Mouse (Mus musculus) T-helper 2 cell (primary cell): Measurements from ENCODE around the gene Atf1.
"Not testable (repeated sequence)": the region's sequence is repeated elsewhere in the genome, so short reads cannot be mapped to it uniquely, and the experiment has no call there.

Experiments
- in situ Hi-C: fragments of 300-600 bp; cut with MboI, MseI; formaldehyde crosslinking; loops from one replicate; pipeline ENCODE4 v1.15.1; 2025; ENCODE audit warnings: high pct_unique_total_duplicates

Gene Atf1

DNA sequence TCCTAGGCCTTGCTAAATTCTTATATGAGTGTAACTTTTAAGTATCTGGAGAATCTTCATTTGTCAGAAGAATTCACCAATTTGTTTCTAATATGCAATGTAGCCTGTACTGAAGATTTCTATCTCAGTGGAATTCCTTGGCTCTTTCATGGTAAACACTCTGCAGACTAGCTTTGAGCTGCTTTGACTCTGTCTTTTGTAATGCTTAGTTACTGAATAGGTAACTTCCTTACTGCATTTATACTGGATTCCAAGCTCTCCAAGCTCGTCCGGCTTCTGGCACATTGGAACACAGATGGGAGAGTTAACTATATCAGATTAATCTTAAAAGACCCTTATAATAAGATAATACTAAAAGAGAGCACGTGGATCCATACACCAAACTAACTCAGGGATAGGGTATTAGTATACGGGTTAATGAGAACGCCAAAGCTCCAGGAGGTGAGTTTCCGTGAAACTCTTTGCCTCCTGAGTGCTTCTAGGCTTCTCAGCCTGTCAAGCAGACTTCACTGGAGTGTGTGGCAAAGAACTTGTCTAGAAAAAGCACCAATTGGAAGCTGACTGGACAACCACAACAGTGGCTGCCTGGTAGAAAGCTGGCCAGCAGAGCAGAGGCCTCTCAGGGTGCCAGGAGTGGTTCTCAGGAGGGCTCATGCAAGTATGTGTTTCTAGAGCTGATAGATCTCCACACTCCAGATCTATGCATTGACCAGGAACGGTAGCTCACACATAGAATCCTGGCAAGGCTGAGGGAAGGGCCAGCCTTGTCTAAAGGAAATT lies 31.2 kb downstream of the Atf1 start:
- in situ Hi-C loops = no loop called here

DNA sequence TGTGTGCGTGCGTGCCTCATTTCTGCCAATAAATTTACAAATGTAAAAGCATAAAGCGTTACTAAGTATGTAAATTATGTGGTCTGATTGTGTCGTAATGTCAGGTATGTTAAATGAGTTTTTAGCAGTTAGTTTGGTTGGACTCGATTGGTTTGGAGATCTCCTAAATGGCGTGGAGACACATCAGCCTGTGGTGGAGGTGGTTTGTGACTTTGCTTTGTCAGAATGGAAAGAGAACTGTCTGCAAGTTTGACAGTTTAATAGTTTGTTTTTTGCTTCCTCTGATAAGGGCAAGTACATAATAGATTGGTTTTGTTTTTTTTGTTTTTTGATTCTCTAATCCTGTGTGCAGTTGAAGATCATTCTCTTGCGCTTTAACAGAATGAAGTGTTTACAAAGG lies 32.7 kb downstream of the Atf1 start:
- in situ Hi-C loops = not testable (repeated sequence)

DNA sequence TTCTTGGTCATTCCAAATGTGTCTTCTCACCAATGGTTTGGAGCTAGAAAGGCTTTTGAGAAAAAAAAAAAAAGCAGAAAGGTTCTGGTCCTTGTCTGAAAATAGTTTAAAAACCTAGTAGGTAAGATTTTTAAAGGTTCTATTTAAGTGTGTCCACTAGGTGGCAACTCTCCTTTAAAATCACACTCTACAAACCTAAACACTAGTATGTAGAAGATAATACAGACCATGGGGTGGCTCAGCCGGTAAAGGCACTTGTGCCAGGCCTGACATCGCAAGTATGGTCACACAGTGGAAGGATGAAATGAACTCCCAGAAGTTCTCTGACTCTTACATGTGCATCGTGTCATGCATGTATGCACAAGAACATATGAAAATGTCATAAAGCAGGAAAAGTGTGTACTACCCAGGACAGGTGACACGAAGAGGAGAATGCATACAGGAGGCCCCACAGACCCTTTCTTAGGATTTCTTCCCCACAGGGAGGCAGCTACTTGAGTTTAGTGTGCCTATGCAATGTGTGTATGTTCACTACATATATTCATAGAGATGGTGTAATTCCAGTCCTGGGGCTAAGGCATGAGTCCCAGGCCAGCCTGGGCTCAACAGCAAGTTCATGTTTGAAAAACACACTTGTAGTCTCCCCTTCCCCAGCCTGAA lies 35.8 kb downstream of the Atf1 start:
- in situ Hi-C loops = no loop called here

DNA sequence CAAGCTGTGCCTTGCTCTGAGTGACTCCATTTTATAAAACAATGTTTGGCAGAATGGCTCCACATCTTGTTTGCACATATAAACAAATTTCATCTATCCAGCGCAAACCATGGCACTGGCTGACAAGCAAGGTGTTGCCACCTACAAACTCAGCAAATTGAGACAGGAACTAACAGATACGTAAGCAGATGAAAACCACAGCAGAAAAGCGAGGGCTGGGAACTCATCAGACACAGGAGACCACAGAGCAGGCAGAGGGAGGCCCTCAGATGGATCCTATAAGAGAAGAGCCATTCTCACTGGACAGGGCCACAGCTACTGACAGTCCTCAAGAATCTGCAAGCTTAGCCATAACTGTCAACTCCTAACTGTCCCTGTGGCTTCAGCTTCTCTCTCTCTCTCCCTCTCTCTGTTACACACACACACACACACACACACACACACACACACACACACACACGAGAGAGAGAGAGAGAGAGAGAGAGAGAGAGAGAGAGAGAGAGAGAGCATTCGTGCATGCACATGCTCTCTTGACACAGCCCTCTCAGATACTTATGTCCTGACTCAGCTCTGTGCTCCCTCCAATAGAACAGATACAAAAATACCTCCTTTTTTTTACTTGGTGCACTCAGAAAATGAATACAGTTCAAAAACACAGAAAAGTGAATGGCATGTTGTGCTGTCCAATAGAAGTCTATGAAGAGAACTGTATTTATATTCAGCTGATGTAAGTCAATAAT lies 38.1 kb downstream of the Atf1 start:
- in situ Hi-C loops = no loop called here

DNA sequence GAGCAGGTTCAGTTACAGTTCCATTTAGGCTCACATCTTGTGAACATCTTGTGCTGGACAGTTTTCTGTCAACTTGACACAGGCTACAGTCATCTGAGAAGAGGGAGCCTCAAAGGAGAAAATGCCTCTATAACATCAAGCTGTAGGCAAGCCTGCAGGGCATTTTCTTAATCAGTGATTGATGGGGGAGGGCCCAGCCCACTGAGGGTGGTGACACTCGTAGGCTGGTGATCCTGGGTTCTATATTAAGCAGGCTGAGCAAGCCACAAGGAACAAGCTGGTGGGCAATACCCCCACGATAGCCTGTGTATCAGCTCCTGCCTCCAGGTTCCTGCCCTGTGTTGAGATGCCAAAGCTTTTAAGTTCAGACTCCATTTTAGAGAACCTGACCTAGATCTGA lies 41.3 kb downstream of the Atf1 start:
- in situ Hi-C loops = no loop called here

DNA sequence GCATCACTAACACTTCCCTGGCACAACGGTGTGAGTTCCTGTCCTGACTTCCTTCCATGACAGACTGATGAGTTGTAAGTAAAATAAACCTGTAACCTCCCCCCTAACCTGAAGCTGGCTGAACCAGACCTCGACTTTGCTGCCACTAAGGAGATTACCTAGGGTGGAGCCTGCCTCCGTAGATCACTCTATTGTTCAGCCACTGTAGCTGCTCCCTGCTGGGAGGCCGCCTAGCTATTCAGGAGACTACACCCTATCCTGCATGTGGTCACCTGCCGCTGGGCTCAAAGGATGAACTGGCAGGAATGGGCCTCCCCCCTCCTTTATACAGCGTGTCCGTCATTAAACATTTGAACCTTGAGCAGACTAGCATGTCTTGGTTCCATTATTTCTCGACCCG lies 42.2 kb downstream of the Atf1 start:
- in situ Hi-C loops = no loop called here

DNA sequence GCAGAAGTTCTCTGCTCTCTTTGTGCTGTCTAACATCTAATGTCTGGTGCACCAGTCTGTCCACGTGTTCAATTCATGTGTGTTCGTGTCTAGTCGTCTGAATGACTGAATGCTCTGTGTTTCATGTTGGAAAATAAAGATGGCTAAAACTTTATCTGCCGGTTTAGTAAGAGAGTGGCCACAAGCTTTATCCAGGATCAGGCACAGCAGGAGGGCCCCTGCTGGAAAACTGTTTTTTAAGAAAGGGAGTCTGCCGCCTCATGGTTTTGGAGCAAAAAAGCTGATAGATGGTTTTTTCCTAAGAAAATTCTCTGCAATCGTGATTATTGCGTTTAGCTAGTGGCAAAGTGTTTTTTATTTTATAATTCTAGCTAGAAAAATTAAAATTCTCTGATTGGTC lies 43.0 kb downstream of the Atf1 start:
- in situ Hi-C loops = not testable (repeated sequence)

DNA sequence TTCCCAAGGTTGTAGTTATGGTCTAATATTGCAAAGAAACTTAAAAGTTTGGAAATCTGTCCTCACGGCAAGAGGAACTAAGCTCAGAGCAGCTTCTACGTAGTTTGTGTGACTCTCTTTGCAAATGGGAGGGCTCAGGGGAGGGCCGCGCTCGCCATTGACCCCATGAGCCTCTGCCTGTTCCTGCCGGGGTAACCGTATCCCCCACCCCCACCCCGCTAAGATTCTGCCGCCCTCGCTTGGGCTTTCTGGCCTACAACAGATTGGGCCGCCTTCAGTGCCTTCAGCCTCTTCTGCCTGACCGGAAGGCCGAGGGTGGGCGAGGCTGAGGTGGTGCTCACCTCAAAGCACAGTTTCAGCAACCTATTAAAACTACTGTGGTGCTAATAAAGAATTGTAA lies 43.8 kb downstream of the Atf1 start:
- in situ Hi-C loops = no loop called here

DNA sequence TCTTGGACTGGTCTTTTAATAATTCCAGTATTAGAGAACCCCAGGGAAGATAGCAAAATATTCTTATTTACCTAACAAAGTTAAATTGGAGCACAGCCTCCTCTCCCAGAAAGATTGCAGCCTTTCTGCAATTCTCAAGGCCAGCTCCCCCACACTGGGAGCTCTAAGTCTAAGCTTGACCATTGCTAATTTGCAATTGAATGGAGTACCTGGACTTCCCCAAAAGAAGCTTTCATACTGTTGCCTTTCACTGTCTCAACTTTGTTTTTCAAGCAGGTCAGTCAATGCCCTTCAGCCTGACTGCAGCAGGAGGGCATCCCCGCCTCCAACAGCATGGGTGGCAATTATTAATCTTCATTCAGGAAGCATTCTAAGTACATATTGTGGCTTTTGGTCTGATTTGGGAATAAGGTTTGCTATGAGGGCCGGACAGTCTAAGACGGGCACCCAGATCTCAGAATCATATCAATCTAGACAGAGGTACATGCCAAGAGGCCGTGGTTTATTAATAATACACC lies 46.2 kb downstream of the Atf1 start:
- in situ Hi-C loops = not testable (repeated sequence)

DNA sequence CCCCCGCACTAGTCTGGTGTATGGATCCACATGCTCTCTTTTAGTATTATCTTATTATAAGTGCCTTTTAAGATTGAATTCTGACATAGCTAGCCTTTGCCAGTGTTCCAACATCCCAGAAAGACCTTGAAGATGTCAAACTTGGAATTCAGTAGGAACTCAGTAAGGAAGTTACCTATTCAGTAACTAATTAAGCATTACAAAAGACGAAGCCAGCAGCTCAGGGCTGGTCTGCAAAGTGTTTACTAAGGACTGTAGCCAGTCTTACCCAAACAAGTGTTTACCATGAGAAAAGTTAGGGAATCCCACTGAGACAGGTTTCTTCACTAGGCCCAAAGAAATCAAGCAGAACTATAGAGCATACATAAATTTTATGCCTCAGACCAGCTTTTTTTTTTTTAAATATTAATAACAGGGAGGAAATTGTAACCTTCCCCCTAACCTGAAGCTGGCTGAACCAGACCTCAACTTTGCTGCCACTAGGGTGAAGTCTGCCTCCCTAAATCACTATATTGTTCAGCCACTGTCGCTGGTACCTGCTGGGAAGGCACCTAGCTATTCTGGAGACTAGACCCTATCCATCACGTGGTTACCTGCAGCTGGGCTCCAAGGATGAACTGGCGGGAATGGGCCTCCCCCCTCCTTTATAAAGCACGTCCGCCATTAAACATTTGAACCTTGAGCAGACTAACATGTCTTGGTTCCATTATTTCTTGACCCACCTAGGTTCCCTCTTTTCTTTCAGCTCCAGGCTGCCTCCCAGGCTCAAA lies 47.4 kb downstream of the Atf1 start:
- in situ Hi-C loops = no loop called here

DNA sequence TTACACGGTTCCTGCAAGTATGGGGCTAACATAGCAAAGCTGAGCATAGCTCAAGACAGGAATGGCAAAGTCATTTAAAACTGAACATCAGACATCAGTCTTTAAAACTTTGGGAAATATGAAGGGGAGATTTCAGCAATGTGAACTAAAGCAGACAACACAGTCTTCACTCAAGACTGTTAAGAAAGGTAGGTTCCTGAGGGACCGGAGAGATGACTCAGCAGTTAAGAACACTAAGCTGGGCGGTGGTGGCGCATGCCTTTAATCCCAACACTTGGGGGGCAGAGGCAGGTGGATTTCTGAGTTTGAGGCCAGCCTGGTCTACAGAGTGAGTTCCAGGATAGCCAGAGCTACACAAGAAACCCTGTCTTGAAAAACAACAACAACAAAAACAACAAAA lies 48.8 kb downstream of the Atf1 start:
- in situ Hi-C loops = no loop called here

DNA sequence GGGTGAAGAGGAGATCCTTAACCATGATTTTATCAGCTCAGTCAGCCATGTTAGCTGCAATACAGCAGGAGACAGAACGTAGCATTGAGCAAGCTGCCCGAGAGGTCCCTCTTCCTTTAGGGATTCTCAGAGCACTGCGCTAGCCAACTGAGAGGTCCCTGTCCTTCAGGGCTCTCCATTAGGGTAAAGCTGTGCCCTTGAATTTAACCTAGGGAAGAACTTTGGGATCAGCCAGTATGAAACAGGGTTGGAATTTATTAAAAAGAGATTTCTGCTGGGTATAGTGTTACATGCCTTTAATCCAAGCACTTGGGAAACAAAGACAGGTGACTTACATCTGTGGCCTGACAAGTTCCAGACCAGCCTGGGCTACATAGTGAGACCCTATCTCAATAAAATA lies 50.0 kb downstream of the Atf1 start:
- in situ Hi-C loops = no loop called here

DNA sequence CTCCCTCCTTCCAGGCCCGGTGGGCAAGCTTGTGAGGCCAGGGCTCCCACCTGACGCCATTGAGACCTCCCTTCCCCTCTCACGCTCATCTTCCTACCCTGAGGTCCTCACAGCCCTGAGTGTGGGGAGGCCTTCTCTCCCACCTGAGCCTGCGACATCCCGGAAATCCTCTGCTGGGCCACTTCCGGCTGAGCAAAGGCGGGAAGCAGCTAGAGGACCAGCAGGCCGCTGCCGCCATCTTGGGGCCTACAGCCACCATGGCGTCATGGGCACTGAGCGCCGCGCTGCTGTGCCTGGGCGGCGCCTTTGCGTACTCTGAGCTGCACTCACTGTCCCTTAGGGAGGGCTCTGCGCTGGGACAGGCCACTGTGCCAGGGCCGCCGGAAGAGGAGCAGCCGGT lies 53.0 kb downstream of the Atf1 start, which contains the start of gene Tmprss12:
TSS of gene Tmprss12 (plus strand) at position 212 of the 400 bp plus-strand sequence.
- in situ Hi-C loops = no loop called here

DNA sequence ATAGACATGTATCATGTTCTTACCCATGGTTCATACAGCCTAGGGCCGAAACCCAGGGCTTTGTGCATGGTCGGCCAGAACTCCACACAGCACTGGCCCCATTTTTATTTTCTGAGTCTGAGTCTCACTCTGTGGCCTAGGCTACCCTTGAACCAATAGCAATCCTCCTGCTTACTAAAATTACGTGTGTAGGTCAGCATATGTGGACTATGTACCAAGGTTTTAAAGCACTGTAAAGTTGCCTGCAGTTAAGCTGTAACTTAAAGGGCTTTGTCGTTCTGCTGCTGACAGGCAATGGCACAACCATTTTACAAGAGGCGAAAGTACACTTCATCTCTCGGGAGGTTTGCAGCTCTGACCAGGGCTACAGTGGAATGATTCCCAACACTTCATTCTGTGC lies 61.4 kb downstream of the Atf1 start:
- in situ Hi-C loops = no loop called here

DNA sequence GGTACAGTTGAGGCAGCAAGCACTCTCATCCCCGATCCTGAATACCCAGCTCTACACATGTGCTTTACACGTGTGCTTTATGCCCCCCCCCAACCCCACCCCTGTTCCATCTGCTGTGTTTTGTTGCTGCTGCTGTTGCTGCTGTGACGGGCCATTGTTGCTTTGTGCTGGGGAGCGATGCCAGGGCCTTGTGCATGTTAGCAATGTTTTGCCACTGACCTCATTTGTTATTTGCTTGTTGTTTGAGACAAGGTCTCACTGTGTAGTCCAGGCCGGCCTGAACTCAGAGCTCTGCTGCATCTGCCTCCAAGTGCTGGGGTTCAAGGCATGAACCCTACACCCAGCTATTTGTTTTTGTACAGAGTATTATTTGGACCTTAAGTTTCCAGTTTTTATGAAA lies 63.2 kb downstream of the Atf1 start:
- in situ Hi-C loops = no loop called here

DNA sequence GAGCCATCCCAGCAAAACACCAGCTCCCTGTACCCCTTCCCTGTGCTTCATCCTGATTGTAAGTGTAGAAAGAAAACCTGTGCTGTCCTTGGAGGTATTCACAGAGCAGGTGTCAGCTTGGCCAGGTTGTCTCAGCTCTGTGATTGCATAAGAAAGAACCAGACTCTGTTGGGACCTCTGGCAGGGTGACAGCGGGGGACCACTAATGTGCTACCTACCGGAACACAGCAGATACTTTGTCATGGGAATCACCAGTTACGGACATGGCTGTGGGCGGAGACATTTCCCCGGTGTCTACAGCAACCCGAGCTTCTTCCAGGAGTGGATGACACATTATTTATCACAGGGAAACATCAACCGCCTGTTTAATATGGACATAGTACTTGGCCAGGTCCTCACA lies 64.7 kb downstream of the Atf1 start:
- in situ Hi-C loops = no loop called here

DNA sequence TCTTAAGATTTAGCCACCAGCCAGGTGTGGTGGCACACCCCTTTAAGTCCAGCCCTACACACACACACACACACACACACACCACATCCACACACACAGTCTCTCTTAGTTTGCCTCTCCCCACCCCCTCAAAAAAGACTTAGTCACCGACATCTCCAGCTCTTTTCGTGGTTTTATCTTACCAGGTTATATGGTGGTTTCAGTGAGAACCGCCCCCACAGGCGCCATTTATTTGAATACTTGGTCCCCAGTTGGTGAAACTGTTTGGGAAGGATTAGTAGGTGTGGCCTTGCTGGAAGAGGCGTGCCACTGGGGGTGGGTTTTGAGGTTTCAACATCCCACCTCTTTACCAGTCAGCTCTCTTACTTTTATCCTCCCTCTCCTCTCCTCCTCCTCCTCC lies 70.2 kb downstream of the Atf1 start:
- in situ Hi-C loops = no loop called here

DNA sequence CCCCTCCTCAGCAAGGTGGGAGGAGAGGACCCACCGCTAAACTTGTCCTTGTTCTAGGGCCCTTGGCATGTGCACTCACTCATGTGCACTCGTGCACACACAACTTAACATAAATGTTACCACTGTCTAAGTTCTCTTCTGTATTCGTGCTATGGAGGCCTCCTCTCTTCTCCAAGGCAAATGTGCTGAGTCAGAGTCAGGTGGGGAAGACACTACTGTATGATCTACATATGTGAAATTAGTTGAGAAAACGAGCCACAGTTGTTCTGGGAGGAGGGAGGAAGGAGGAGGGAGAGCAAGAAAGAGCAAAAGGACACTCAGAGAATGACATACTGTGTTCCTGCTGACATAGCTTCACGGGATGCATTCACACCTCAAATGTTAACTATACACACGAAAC lies 72.9 kb downstream of the Atf1 start:
- in situ Hi-C loops = no loop called here

DNA sequence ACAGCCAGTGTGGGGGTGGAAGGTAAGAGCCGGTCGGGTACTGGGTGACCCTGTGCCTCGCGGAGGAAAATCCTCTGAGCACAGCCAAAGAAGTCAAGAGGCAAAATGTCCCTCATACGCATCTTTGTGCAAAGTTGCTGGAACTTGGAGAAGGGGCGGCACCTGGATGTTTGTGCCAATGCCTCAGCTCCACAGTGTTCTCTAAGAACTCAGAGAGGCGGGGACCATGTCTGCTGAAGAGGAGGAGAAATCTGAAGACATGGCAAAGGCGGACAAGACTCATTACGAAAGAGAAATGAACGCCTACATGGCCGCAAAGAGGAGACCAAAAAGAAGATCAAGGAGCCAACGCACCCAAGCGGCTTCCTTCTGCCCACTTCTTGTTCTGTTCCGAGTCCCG lies 73.9 kb downstream of the Atf1 start:
- in situ Hi-C loops = no loop called here

DNA sequence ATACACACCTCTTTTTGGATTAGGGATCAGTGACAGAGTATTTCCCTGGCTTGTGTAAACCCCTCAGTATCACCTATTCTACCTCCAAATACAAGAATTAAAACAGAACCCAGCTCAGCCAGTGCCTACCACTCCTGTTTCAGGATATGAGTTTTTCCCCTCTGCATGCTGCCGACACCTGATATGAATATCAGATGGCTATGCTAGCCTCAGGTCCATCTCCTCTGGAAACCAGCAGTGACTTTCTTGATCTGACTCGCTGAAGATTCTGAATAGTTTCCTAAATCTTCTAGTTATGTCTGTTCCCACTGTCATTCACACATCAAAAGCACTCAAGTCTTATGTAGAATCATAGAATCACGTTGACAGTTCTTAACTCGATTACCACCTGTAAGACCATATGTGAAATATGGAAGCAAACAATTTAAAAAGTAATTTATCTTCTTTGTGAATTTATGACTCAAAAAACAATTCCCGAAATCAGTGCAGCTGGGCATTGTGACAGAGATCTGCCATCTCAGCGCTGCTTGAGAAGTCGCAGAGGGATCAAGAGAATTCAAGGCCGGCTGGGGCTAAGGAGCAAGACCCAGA lies 75.9 kb downstream of the Atf1 start:
- in situ Hi-C loops = no loop called here
